Mouse (Mus musculus): ENCODE data around the gene Klf13. TPM values are rescaled to one million over a fixed set of nuclear protein-coding genes. Genes with fewer than 3 reads are reported as not detected.

The Klf13 gene
- polyA plus RNA-seq, 1 experiment, result 88.4 TPM

DNA sequence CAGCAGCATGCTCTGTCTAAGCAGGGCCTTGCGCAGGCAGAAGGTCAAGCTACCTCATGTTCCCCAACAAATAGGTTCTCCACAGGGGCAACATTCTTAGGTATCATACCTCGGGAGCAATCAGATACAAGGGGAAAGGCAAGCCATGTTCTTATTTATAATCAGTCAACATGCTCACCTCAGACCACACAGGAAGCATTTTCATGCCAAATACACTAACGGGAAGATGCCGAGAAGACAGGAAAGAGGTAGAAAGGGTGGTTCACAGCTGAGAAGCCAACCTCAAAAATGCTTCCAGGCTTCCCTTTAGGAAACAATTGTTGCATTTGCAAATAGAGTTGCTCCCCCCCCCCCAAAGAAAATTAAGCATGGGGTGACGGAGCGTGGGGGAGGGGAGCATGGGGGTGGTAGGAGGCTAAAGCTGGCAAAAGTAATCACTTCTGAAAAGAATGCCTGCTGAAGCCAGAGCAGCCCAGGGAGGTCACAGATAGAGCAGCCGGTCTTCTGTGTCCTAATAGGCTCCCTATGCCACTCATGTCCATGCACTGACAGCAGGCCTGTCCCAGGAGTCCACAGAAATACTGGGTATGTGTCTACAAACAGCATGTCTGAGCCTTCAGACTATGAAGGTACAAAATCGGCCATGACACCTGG, 16.7 kb downstream of the Klf13 start:
- TF ChIP-seq CTCF (IDR thresholded peaks at IDR 0.05; ENCODE audit: insufficient read depth, low read length) (no peak), POLR2A (IDR thresholded peaks at IDR 0.05; ENCODE audit: borderline replicate concordance, extremely low read depth, low read depth, low read length) (no peak)
- 30% methylated on average over 8 of the region's 8 CpGs for WGBS
- DNase-seq, result peak; percentile 25

DNA sequence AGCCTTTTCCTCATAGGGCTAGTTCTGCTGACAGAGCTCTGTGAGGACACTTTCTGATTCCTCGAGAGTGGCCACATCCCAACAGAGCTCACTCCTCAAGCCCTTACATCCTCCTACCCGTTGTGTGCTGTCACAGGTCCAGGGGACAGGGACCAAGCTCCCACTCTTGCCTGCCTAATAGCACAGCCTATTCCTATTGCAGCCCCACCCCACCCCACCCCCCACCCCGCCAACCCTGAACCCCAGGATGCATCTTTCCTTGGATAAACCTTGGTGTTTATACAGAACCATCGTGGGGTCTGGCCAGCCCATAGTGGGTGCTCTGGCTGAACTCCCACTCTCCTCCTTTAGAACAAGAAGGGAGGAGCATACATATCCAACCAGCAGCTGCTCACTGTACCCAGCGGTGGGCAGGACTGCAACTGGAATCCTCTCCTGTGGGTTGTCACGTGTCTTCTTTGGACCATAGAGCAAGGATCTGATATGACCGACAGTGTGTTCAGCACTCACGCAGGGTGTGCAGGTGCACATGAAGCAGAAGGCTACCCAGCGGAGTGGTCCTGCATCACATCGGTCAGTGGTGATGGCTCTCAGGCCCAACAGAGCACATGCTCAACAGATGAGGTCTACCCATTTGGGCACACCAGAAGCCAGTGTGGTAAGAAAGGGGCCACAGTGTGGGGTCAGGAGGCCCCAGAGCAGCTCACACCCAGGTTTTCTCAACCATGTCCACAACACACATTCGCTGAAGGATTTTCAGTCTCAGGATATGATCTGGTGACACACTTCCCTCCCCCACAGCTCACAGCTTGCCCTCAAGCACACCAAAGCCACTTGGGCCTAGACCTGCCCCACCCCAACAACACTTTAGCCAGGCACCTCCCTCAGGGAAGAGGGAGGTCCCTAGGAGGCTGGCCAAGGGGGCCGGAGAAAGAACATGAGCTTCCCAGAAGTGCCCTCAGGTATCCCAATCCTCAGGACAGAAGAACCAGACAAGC, 19.6 kb downstream of the Klf13 start:
- TF ChIP-seq CTCF (IDR thresholded peaks at IDR 0.05; ENCODE audit: insufficient read depth, low read length) (no peak), POLR2A (IDR thresholded peaks at IDR 0.05; ENCODE audit: borderline replicate concordance, extremely low read depth, low read depth, low read length) (no peak; the same call in 1 of the 2 replicates)
- WGBS, result 46% methylated on average over 12 of the region's 12 CpGs
- H3K4me1 ChIP-seq (ENCODE audit: control insufficient read depth, insufficient read depth, low read length), result peaks cover 81% of the 10 kb centered on the region
- peak; percentile 72 for DNase-seq
- no peak overlapping the region for H3K4me3 ChIP-seq (replicated peaks; ENCODE audit: extremely low read depth, low read depth, low read length)

More for the DNA sequence above, 16.7 kb downstream of the Klf13 start:
- Histone ChIP-seq H3K4me3 (replicated peaks; ENCODE audit: extremely low read depth, low read depth, low read length) (no peak overlapping the region), H3K4me1 (ENCODE audit: control insufficient read depth, insufficient read depth, low read length) (peaks cover 73% of the 10 kb centered on the region)

- WGBS, result 25% methylated on average over 6 of the region's 6 CpGs
Measured at GRCm38 (mm10) chr7:63917693-63918092, 21.0 kb downstream of the Klf13 start.

DNA sequence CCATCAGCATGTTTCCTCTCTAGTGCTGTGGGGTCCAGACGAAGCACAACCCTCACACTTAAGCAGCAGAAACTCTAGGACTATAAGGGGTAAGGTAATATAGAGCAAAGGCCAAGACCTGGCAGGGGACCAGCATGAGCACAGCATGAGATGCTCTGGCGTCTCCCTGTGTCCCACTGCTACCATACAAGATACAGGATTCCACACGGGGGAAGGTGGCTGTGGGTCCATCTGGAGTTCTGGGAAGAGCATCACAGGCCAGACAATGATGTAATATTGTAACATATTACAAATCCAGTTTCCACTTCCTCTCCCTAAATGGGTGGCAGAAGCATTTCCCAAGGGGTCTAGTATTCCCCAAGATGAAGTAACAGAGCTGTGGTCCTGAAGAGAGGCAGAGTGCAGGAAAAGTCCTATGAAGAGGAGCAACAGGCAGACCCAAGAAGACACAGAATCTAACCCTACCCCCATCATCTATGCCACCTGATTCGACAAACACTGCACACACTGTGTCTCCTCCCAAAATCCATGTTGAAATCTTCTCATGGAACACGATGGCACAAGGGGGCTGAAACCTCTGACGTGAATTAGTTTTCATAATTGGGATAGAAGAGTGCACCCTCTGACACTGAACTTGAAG, 22.3 kb downstream of the Klf13 start, which contains the start of gene E030018B13Rik:
E030018B13Rik (plus strand) TSS at position 590 of the 640 bp plus-strand sequence.
- peaks cover 87% of the 10 kb centered on the region for H3K4me1 ChIP-seq (ENCODE audit: control insufficient read depth, insufficient read depth, low read length)
- no peak within 1 kb of the TSS for H3K4me3 ChIP-seq (replicated peaks; ENCODE audit: extremely low read depth, low read depth, low read length)
- DNase-seq, result no peak
- WGBS, result 67% methylated on average over 6 of the region's 6 CpGs
- TF ChIP-seq CTCF (IDR thresholded peaks at IDR 0.05; ENCODE audit: insufficient read depth, low read length) (no peak), POLR2A (IDR thresholded peaks at IDR 0.05; ENCODE audit: borderline replicate concordance, extremely low read depth, low read depth, low read length) (no peak)

More at GRCm38 (mm10) chr7:63917693-63918092, 21.0 kb downstream of the Klf13 start:
- no peak overlapping the region for H3K4me3 ChIP-seq (replicated peaks; ENCODE audit: extremely low read depth, low read depth, low read length)
- TF ChIP-seq POLR2A (IDR thresholded peaks at IDR 0.05; ENCODE audit: borderline replicate concordance, extremely low read depth, low read depth, low read length) (no peak), CTCF (IDR thresholded peaks at IDR 0.05; ENCODE audit: insufficient read depth, low read length) (no peak)
- DNase-seq, result no peak
- H3K4me1 ChIP-seq (ENCODE audit: control insufficient read depth, insufficient read depth, low read length), result peaks cover 85% of the 10 kb centered on the region

DNA sequence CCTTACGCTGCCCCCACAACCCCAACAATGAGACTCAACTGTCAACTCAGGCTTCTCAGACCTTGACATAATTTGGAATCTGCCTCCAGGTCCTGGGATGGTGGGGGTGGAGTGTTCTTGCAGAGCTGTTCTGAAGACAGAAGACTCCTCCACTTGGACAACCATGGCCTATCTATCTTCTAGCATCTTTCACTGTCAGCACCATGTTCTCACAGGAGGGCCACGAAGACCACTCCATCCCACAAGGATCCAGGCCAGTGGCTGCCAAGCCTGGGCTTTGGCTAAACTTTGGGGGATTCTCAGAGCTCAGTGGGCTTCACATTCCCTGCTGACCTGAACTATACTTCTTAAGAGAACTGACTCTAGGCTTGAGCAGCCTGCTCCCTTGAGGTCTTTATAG, 23.8 kb downstream of the Klf13 start:
- Histone ChIP-seq H3K4me1 (ENCODE audit: control insufficient read depth, insufficient read depth, low read length) (peaks cover 95% of the 10 kb centered on the region), H3K4me3 (replicated peaks; ENCODE audit: extremely low read depth, low read depth, low read length) (no peak overlapping the region)
- TF ChIP-seq POLR2A (IDR thresholded peaks at IDR 0.05; ENCODE audit: borderline replicate concordance, extremely low read depth, low read depth, low read length), result no peak
- no peak for TF ChIP-seq CTCF (IDR thresholded peaks at IDR 0.05; ENCODE audit: insufficient read depth, low read length)
- no peak for DNase-seq
- WGBS, result 88% methylated on average over 2 of the region's 2 CpGs

DNA sequence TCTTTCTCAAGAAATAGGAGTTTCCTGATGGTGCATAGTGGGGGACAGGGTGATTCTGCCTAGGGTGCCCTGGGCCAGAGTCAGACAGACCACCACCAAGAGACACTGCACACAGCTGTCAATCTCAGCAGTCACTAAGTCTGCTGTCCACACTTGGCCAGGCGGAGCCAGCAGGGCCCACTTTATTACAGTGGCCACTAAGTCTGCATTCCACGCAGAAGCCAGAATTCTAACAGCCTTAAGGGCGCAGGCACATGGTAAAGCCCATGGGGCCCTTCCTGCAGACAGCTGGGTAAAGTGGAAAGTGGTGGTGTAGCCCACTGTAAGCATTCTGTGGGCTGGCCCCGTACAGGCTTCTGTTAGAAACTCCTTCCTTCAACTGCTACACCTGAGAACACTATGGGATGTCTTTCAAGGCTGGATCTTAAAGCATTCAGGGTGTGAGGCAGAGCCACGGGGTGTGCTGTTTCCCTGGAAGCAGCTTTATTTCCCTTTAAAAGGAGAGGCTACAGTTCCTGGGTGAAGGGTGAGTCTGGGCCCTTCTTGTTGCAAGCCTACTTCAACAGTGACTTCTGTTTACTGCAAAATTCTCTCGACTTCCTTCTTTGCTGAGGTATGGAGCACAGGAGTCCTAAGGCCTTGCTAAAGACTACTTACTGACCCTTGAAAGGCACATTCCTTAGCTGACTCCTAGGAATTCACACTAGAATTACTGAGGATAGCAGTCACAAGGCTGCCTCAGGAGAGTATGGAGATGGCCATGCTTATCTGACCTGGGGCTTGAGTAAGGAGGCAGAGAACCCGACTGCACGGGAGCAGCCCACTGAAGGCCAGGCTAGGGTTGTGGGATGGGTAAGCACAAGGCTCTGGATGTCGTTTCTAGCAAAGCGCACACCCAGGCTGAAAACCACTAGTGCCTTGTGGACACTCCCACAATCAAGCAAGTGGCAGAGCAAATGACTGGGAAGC, 24.7 kb downstream of the Klf13 start:
- peak; percentile 61 for DNase-seq
- 29% methylated on average over 10 of the region's 10 CpGs for WGBS
- TF ChIP-seq CTCF (IDR thresholded peaks at IDR 0.05; ENCODE audit: insufficient read depth, low read length), result no peak
- peak; percentile 4; the same call in 1 of the 2 replicates for TF ChIP-seq POLR2A (IDR thresholded peaks at IDR 0.05; ENCODE audit: borderline replicate concordance, extremely low read depth, low read depth, low read length)
- Histone ChIP-seq H3K4me1 (ENCODE audit: control insufficient read depth, insufficient read depth, low read length) (peaks cover 86% of the 10 kb centered on the region), H3K4me3 (replicated peaks; ENCODE audit: extremely low read depth, low read depth, low read length) (no peak overlapping the region)

DNA sequence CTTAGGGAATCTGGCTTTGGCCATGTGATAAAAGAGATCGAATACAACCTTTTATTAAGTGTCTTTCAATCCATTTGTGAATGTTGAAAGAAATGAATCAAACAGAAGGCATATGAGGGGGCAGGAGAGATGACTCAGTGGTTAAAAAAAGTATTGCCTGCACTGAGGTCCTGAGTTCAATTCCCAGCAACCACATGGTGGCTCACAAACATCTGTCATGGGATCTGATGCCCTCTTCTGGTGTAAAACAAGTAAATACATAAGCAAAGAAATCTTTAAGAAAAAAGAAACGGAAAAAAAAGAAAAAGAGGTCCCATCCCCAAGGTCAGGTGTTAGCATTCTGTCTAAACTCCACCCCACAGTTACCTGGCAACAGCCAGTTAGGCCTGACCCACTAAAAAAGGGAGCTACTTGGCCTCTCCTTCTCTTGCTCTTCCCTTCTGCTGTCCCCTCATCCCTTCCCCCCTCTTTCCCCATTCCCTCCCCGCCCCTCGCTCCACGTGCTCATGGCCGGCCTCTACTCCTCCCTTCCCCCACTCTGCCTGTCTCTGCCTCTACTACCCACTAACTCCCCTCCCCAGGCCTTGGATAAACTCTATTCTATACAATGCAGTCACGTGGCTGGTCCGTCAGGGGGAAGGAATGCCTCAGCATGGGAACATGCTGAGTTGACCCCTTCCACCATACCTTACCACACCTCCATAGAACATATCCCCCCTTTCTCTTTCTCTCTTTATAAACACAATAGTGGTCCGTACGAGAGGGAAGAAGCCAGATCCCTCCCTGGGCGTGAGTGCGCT, 25.6 kb downstream of the Klf13 start:
- TF ChIP-seq POLR2A (IDR thresholded peaks at IDR 0.05; ENCODE audit: borderline replicate concordance, extremely low read depth, low read depth, low read length) (no peak), CTCF (IDR thresholded peaks at IDR 0.05; ENCODE audit: insufficient read depth, low read length) (no peak)
- 48% methylated on average over 12 of the region's 12 CpGs for WGBS
- Histone ChIP-seq H3K4me3 (replicated peaks; ENCODE audit: extremely low read depth, low read depth, low read length) (no peak overlapping the region), H3K4me1 (ENCODE audit: control insufficient read depth, insufficient read depth, low read length) (peaks cover 84% of the 10 kb centered on the region)
- no peak for DNase-seq

Data from lung, adult 2 months (tissue).